Mouse (Mus musculus) layer of hippocampus, adult 2 months (tissue): ENCODE results near the gene Pxylp1. TPM values are rescaled to one million over a fixed set of nuclear protein-coding genes. Genes with fewer than 3 reads are reported as not detected.

Experiments
- DNase-seq, 2 experiments: peaks; one replicate each; pipeline ENCODE4 v3.0.0; 2022; ENCODE audit warnings: low spot score in 2 of 2
- H3K27ac ChIP-seq: fragments of 200-600 bp; 2 replicates; pipeline ENCODE4 v1.8.1; 2022
- H3K4me3 ChIP-seq: fragments of 200-600 bp; 2 replicates; pipeline ENCODE4 v1.8.1; 2022; ENCODE audit warnings: mild to moderate bottlenecking
- CTCF ChIP-seq: fragments of 200-600 bp; conservative IDR thresholded peaks from 2 replicates; pipeline ENCODE4 v1.8.1; 2022; ENCODE audit warnings: antibody characterized with exemption, mild to moderate bottlenecking, moderate library complexity
- total RNA-seq, 2 experiments: library from RNA; stranded (reverse); gene quantifications; 2 replicates each; pipeline ENCODE4 v1.2.3; 2021

Gene Pxylp1
- total RNA-seq, 2 experiments from 2014 or later, result 17.7 to 20.2 TPM

GRCm38 (mm10) chr9:96823541-96823940, 68.9 kb downstream of the Pxylp1 start:
- H3K4me3 ChIP-seq, result no peak overlapping the region
- TF ChIP-seq CTCF, result no peak
- H3K27ac ChIP-seq, result peak overlapping the region; percentile 61
- no peak for DNase-seq

DNA sequence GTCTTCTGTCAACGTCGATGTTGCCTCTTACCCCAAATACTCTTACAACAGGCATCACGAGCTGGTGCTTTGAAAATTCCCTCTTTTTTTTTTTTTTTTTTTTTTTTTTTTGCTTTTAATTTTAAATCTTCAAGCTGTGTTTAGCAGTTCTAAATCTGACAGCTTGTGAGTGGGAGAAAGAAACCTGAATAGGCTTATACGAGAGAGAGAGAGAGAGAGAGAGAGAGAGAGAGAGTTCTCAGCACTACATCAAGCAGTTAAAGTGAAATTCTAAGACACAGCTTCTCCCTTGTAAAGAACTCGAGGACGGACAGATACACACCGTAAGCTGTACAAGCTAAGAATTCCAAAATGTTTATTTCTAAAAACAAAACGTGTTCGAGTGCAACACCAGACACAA, 69.5 kb downstream of the Pxylp1 start:
- TF ChIP-seq CTCF, result no peak
- no peak for DNase-seq
- Histone ChIP-seq H3K4me3 (peak overlapping the region; percentile 4; the same call in 1 of the 2 replicates), H3K27ac (peak overlapping the region; percentile 61)

GRCm38 (mm10) chr9:96818822-96819481, 73.5 kb downstream of the Pxylp1 start:
- no peak for DNase-seq
- no peak; the same call in 1 of the 2 replicates for TF ChIP-seq CTCF
- H3K27ac ChIP-seq, result no peak overlapping the region
- no peak overlapping the region for H3K4me3 ChIP-seq

GRCm38 (mm10) chr9:96818128-96818821, 74.2 kb downstream of the Pxylp1 start:
- TF ChIP-seq CTCF, result peak; percentile 93
- Histone ChIP-seq H3K27ac (no peak overlapping the region), H3K4me3 (peak overlapping the region; percentile 22; the same call in 1 of the 2 replicates)
- peak; percentile 63 to 71 for DNase-seq

GRCm38 (mm10) chr9:96811996-96812395, 80.5 kb downstream of the Pxylp1 start:
- DNase-seq, result no peak
- TF ChIP-seq CTCF, result no peak
- no peak overlapping the region for H3K27ac ChIP-seq
- no peak overlapping the region for H3K4me3 ChIP-seq

- peak; percentile 63 for TF ChIP-seq CTCF
- Histone ChIP-seq H3K4me3 (no peak overlapping the region), H3K27ac (no peak overlapping the region)
- DNase-seq, result no peak
Observed at GRCm38 (mm10) chr9:96800131-96800825, 92.2 kb downstream of the Pxylp1 start.

DNA sequence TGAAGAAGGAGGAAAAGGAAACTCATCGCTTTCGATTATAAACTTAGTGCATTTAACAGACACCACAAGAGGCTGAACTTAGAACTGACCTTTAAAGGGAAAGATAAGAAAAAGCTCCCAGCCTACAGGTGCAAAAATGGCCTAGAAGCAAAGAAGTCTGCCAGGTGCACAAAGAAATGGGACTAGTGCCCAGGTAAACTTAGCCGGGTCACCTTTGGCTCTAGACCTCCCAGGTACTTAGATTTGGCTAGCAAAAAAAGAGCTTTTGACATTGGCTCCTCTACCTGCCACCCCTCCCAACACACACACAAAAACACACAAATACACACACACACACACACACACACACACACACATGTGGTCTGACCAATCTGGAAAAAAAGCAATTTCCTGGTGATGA, 95.2 kb downstream of the Pxylp1 start:
- H3K4me3 ChIP-seq, result no peak overlapping the region
- no peak for DNase-seq
- no peak for TF ChIP-seq CTCF
- H3K27ac ChIP-seq, result no peak overlapping the region

GRCm38 (mm10) chr9:96795399-96795928, 97.0 kb downstream of the Pxylp1 start:
- peak; percentile 40 to 44 for DNase-seq
- TF ChIP-seq CTCF, result no peak
- Histone ChIP-seq H3K4me3 (peak overlapping the region; percentile 62), H3K27ac (peak overlapping the region; percentile 93)

GRCm38 (mm10) chr9:96794601-96795000, 97.9 kb downstream of the Pxylp1 start:
- Histone ChIP-seq H3K27ac (no peak overlapping the region), H3K4me3 (no peak overlapping the region)
- TF ChIP-seq CTCF, result no peak
- no peak for DNase-seq

- Histone ChIP-seq H3K4me3 (no peak overlapping the region), H3K27ac (no peak overlapping the region)
- DNase-seq, result no peak
- no peak for TF ChIP-seq CTCF
Observed at GRCm38 (mm10) chr9:96792543-96792942, 99.9 kb downstream of the Pxylp1 start.

DNA sequence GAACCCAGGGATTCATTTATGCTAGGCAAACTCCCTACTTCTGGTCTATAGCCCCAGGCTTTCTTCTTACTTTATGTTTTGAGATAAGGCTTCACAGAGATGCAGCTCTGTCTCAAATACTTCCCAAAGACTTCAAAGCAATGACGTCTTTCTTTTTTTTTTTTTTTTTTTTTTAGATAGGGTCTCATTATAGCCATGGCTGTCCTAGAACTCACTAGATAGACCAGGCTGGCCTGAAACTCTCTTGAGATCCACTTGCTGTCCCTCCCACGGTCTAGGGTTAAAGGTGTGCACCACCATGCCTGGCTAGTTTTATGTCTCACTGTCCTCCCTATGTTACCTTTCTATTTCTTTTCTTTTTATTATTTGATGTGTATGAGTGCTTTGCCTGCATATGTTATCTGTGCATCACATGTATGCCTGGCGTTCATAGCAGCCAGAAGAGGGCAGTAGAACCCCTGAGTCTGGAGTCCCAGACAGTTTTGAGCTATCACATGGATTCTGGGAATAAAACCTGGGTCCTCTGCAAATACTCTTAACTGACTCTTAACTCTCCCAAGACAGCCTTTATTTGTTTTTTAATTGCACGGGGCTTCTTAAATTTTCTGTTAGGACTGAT, 102.0 kb downstream of the Pxylp1 start:
- peak; percentile 57 for TF ChIP-seq CTCF
- no peak overlapping the region for H3K27ac ChIP-seq
- no peak overlapping the region for H3K4me3 ChIP-seq
- DNase-seq, result no peak

GRCm38 (mm10) chr9:96789906-96790305, 102.6 kb downstream of the Pxylp1 start:
- no peak overlapping the region for H3K27ac ChIP-seq
- TF ChIP-seq CTCF, result no peak
- H3K4me3 ChIP-seq, result no peak overlapping the region
- DNase-seq, result no peak

- DNase-seq, result no peak
- no peak overlapping the region for H3K27ac ChIP-seq
- TF ChIP-seq CTCF, result no peak
- H3K4me3 ChIP-seq, result no peak overlapping the region
Observed at GRCm38 (mm10) chr9:96787797-96788196, 104.7 kb downstream of the Pxylp1 start.
